Mouse (Mus musculus): ENCODE data around the gene Cacna2d2.
"Not testable (repeated sequence)": the region's sequence is repeated elsewhere in the genome, so short reads cannot be mapped to it uniquely, and the experiment has no call there.

Cacna2d2 gene

DNA sequence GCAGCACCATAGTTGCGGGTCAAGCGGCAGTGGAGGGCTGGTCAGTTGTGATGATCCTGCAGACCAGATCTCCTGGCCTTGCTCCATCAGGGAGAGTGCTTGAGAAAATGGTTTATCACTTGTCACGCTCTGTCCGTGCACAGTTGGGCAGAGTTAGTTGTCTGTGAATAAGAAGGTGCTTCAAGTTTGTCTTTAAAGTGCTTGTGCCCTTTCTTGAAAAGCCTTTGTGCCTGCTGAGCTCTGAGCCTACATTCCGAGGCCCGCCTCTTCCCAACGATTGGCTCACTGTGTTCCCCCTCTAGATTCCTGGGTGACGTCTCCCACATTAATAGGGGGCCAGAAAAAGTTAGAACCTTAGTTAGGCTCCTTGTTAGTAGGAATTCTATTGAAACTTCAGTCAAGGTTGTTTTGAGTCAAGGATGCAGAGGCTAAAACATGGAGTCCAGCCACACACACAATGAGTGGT, 152.5 kb downstream of the Cacna2d2 start:
- Histone ChIP-seq H3K27me3 (ENCODE audit: control insufficient read depth, insufficient read depth, low read length, poor library complexity, severe bottlenecking) (no peaks in the 10 kb centered on the region), H3K36me3 (ENCODE audit: control insufficient read depth, insufficient read depth, low read length, poor library complexity, severe bottlenecking) (no peaks in the 10 kb centered on the region)
- no peak for DNase-seq (ENCODE audit: low read depth, low spot score)

DNA sequence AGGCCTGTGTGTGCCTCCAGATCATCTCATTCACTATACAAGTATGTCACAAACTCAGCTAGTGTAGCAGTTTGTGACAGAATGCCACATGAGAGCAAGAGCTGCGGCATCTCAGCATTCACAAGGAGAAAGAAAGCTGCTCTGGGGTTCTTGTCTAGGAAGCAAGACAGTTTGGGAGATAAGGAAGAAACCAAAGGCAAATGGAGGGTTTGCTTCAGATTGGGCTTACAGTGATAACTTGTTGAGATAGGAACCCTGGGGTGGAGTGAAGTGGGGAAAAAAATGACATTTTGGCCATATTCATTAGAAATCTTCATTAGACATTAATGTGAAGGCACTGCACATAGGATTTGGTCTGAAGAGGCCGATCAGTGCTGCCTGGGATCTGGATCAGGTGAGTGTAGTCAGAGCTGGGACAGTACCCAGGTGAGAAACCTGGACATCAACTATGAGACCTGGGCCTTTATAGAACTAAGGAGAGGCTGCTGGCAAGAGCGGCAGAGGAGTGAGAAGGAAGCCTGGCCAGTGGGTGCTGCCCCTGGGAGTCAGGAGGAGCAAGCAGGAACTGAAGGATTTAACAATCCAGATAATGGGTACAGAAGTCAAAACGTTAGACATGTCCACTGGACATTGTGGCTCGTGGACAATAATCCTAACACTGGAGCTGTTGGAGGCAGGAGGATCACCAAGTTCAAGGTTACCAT, 153.4 kb downstream of the Cacna2d2 start:
- DNase-seq (ENCODE audit: low read depth, low spot score): no peak
- H3K27me3 ChIP-seq (ENCODE audit: control insufficient read depth, insufficient read depth, low read length, poor library complexity, severe bottlenecking): no peaks in the 10 kb centered on the region
- peaks cover 4% of the 10 kb centered on the region for H3K36me3 ChIP-seq (ENCODE audit: control insufficient read depth, insufficient read depth, low read length, poor library complexity, severe bottlenecking)

DNA sequence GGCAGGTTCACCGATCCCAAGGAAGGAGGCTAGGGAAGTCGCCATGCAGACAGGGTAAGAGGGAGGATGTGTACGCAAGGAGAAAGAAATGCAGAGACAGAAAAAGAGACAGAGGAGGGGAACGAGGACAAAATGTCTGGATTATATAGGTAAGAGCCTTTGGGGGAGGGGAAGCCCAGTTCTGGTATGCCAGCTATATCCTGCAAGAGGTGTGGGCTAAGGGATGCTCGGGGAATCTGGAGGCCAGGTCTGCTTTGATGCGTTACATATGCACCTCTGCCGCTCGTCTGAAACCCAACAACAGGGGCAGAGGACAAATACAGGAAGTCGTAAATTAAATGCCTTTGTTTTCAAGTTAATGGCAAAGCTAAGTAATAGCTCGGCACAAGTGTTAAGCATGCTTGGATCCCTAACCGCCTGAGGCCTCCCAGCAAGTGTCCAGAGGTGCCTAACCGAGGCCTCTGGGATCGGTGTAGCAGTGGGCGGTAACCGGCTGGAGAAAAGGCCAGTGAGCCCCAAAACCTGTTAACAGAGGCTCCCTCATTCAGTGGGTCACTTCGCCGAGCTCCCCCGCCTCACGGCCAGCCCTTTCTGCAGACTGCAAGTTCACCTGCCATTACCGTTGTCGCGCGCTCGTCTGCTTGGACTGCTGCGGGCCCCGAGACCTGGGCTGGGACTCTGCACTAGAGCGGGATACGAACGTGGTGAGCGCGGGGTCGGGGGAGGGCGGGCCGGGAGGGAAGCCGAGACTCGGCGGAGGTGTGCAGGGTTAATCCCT, 154.3 kb downstream of the Cacna2d2 start:
- peak; percentile 42 for DNase-seq (ENCODE audit: low read depth, low spot score)
- H3K27me3 ChIP-seq (ENCODE audit: control insufficient read depth, insufficient read depth, low read length, poor library complexity, severe bottlenecking): no peaks in the 10 kb centered on the region

DNA sequence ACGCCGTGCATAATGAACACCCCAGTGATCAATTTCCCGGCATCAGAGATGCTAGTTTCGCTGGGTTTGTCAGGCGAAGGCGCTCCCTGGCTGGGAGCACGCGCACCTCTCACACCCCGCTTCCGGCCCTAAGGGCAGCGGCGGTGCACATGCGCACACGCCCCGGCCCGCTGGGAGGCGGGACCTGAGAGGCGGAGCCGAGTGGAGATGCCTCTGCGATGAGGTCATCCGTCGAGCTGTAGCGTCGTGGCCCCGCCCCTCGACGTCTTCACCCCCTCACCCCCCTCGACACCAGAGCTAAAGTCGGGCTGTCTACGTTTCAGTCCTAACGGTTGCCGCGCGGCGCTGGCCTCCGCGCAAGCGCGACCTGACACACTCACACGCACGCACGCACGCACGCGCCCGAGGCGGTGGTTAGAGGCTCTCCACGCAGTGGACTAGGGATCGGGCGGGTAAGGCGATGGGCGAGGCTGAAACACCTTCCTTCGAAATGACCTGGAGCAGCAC, 155.0 kb downstream of the Cacna2d2 start:
- H3K36me3 ChIP-seq (ENCODE audit: control insufficient read depth, insufficient read depth, low read length, poor library complexity, severe bottlenecking): peaks cover 10% of the 10 kb centered on the region
- H3K27me3 ChIP-seq (ENCODE audit: control insufficient read depth, insufficient read depth, low read length, poor library complexity, severe bottlenecking): no peaks in the 10 kb centered on the region
- DNase-seq (ENCODE audit: low read depth, low spot score): peak; percentile 99

More for the DNA sequence above, 154.3 kb downstream of the Cacna2d2 start:
- peaks cover 10% of the 10 kb centered on the region for H3K36me3 ChIP-seq (ENCODE audit: control insufficient read depth, insufficient read depth, low read length, poor library complexity, severe bottlenecking)

DNA sequence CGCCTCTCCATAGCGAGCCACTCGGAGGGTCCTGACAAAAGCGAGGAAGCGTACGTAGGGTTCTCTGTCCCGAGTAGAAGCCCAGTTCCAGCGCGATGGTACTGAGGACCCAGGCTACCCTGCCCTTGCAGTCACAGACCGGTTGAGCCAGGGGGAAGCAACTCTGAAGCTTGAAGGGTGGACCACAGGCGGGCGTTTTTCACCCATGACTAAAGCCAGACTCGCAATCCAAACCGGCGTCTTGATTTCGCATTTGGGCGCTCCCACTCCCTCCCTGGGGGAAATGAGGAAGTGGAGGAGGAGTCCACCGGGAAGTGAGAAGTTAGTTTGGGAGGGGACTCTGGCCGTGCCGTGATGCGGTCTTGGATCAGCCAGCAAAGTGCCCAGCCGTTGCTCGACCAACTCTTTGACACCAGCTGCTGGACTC, 155.6 kb downstream of the Cacna2d2 start:
- H3K36me3 ChIP-seq (ENCODE audit: control insufficient read depth, insufficient read depth, low read length, poor library complexity, severe bottlenecking): peaks cover 12% of the 10 kb centered on the region
- peak; percentile 68 for DNase-seq (ENCODE audit: low read depth, low spot score)

DNA sequence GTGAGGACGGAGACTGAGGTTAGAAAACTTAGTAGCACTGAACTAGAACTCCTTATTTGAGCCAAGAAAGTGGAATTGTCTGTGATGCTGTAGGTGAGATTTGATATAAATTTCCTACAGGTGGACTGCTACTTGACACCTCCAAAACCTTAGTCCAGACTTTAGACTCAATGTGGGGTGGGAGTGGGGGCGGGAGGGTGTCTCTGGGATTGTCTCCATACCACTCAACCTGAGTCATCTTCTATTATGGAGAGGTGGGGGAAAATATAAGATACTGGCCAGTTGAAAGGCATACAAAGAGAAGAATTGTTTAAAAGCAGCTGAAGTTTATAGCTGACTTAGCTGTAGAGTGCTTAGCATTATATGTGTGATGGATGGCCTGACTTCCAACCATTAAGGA, 156.3 kb downstream of the Cacna2d2 start:
- H3K36me3 ChIP-seq (ENCODE audit: control insufficient read depth, insufficient read depth, low read length, poor library complexity, severe bottlenecking): peaks cover 12% of the 10 kb centered on the region
- no peak for DNase-seq (ENCODE audit: low read depth, low spot score)
- no peaks in the 10 kb centered on the region for H3K27me3 ChIP-seq (ENCODE audit: control insufficient read depth, insufficient read depth, low read length, poor library complexity, severe bottlenecking)

More for the DNA sequence above, 155.6 kb downstream of the Cacna2d2 start:
- no peaks in the 10 kb centered on the region for H3K27me3 ChIP-seq (ENCODE audit: control insufficient read depth, insufficient read depth, low read length, poor library complexity, severe bottlenecking)

DNA sequence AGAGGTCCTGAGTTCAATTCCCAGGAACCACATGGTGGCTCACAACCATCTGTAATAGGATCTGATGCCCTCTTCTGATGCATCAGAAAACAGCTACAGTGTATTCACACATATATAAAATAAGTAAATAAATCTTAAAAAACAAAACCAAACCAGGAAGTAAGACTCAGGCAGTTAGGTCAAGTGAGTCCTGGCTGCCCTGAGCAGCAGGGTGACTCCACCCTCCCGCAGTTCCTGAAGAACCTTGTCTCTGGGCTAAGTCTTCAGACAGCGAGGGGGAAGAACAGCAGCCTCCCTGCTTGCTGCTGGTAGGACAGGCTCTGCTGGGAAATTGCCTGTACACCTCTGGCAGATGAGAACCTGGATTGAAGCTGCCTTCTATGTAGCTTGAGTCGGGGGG, 156.9 kb downstream of the Cacna2d2 start:
- DNase-seq (ENCODE audit: low read depth, low spot score): no peak
- Histone ChIP-seq H3K36me3 (ENCODE audit: control insufficient read depth, insufficient read depth, low read length, poor library complexity, severe bottlenecking) (peaks cover 12% of the 10 kb centered on the region), H3K27me3 (ENCODE audit: control insufficient read depth, insufficient read depth, low read length, poor library complexity, severe bottlenecking) (no peaks in the 10 kb centered on the region)

DNA sequence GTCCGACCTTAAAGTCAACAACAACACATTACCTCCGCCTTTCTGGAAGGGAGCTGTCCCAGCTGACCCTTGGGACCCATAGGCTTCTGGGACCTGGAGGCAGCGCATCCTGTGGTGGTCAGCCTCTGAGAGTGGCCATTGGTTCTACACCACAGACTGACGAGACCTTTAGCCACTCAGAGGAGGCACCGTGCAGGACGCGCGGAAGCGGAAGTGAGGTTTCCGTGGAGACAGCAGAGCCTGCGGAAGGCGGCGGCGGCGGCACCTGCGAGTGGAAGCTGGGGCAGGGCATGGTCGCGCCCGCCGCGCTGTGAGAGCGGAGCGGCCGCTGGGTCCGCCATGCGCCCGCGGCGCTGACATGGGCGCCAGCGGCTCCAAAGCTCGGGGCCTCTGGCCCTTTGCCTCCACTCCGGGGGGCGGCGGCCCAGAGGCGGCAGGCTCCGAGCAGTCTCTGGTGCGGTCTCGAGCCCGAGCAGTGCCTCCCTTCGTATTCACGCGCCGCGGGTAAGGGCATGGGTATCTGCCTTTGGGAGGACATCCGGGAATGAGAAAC, 163.7 kb downstream of the Cacna2d2 start, which contains the start of gene Tusc2:
Tusc2 (plus strand) TSS at position 227 of the 553 bp plus-strand sequence.
- no peaks in the 10 kb centered on the region for H3K27me3 ChIP-seq (ENCODE audit: control insufficient read depth, insufficient read depth, low read length, poor library complexity, severe bottlenecking)
- DNase-seq (ENCODE audit: low read depth, low spot score): peak; percentile 95
- peaks cover 5% of the 10 kb centered on the region; the same call in 1 of the 2 replicates for H3K36me3 ChIP-seq (ENCODE audit: control insufficient read depth, insufficient read depth, low read length, poor library complexity, severe bottlenecking)

DNA sequence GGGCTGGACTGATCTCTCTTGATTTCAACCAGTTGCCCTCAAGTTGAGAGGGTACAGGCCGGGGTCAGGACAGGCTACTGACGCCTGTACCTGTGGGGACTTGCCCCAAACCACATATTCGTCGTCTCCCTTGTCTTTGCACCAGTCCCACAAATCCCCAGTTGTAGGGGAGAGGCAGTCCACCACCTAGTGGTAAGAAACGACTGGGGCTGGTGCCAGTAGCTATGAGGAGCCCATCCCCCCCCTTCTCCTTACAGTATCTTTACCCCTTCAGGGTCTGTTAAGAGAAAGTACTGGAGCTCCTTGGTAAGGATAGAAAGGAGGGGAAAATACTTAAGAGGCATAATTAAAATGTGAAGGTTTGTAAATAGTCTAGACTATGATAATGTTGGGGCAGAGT, 166.1 kb downstream of the Cacna2d2 start:
- not testable (repeated sequence) for H3K27me3 ChIP-seq (ENCODE audit: control insufficient read depth, insufficient read depth, low read length, poor library complexity, severe bottlenecking); DNase-seq (ENCODE audit: low read depth, low spot score); H3K36me3 ChIP-seq (ENCODE audit: control insufficient read depth, insufficient read depth, low read length, poor library complexity, severe bottlenecking)

DNA sequence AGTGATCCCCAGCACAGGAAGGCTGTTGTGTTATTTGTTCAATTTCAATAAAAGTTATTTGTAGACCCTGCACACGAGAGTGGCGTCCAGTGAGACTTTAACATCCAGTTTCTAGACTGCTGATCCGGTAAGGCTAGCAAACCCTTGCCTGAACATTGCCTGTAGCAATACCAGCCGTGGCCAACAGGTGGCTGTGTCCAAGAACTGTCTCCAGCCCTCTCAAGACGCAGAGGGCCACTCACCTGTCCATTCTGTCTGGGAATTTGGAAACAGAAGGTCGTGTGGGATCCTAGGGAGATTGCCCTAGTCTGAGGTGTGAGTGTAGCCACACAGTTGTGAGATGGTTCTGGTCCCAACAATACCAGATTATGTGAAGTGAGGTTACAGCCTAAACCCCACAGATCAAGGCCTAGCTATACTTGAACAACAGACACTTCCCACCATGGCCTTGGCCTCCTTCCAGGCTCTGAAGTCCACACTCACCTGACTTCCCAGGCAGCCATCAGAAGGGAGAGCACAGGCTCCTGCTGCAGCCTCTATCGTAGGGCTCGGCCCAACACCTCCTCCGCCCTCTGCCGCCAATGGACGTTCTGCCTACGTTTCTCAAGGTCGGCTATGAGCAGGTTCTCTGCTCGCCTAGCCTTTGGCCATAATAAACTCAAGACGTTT, 166.8 kb downstream of the Cacna2d2 start:
- no peaks in the 10 kb centered on the region for H3K27me3 ChIP-seq (ENCODE audit: control insufficient read depth, insufficient read depth, low read length, poor library complexity, severe bottlenecking)
- DNase-seq (ENCODE audit: low read depth, low spot score): peak; percentile 88
- H3K36me3 ChIP-seq (ENCODE audit: control insufficient read depth, insufficient read depth, low read length, poor library complexity, severe bottlenecking): no peaks in the 10 kb centered on the region

DNA sequence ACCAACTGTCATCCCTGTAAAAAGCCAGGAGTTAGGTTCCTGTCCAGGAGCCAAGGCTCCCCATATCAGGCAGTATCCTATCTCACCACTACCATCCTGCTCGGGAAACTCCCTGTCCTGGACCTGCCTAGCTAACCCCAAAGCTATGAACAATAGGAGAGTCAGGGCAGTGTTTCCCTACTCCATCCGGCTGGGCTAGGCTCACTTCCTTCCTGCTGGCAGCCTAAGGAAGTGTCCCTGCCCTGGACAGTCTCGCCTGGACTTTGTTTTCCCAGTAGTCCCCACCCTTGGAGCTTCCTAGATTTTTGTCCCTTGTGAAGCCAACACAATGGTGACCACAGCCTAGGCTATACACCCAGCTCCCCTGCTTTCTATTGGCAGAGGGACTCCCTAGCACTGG, 167.4 kb downstream of the Cacna2d2 start:
- no peak for DNase-seq (ENCODE audit: low read depth, low spot score)
- no peaks in the 10 kb centered on the region for H3K36me3 ChIP-seq (ENCODE audit: control insufficient read depth, insufficient read depth, low read length, poor library complexity, severe bottlenecking)
- no peaks in the 10 kb centered on the region for H3K27me3 ChIP-seq (ENCODE audit: control insufficient read depth, insufficient read depth, low read length, poor library complexity, severe bottlenecking)

DNA sequence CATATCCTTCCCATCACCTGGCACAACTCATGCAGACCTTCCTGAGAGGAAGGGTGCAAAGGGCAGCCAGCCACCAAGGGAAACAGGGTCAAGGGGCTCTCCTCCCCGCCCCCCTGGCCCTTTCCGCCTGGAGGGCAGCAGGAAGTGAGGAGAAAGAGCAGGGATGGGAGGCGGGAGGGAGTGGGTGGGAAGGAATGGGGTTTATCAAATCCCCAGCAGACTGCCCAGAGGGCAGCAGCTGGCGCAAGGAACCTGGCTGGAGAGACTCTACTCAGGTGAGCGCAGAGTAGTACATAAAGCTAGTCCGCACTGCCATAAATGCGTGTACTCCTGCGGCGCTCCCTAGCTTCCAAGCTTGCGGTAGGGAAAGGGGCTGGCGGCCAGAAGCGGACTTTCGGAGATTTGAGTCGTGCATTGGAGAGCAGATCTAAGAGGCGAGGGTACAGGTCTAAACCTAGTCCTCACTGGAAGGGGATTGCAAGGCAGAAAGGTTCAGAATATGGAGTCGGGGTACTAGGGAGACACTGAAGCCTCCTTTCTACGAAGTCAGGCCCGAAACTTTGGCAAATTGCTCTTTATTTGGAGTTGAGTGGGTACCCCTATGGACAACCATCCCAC, 168.4 kb downstream of the Cacna2d2 start, which contains the start of gene Hyal2:
Hyal2 (plus strand) TSS at position 244 of the 618 bp plus-strand sequence.
- Histone ChIP-seq H3K27me3 (ENCODE audit: control insufficient read depth, insufficient read depth, low read length, poor library complexity, severe bottlenecking) (no peaks in the 10 kb centered on the region), H3K36me3 (ENCODE audit: control insufficient read depth, insufficient read depth, low read length, poor library complexity, severe bottlenecking) (no peaks in the 10 kb centered on the region)
- no peak for DNase-seq (ENCODE audit: low read depth, low spot score)

DNA sequence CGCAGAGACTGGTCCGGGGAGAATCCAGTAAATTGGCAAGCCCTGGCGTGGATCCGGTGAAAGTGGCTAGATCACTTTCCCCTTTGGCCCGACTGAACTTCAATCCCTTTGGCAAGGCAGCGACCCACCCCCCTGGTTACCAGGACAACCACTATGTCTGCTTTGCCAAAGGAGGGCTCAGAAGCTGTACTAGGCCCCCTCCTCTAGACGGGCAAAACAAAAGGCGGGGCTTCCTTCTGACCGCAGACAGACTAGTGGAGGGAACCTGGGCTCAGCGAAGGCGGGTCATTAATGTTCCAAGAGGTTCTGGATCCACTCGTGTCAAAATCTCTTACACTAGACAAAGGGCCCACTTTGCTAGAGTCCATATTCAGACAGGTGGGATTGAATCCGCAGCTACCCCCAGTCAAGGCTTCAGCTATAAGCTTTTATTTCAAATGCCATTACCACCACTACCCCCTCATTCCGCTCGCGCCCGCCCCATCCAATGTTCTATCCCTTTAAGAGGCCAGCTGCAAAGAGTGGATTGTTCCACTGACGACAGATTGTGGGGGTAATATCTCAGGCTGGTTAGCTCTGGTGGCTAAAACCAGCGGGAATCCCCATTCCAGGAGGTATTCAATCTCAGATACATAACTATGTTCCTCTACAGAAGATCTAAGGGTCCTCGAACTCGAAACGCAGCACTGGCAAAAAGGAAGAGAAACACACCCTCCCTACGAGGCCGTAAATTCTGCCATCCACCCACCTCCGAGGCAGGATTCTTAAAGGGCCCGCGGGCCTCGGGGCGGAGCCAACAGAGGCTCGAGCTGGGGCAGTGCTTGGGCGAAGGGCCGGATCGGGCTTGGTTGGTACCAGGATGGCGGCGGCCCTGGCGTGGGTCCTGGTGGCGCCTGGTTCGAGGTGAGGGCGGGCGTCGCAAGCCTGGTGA, 169.2 kb downstream of the Cacna2d2 start:
- peak; percentile 88 for DNase-seq (ENCODE audit: low read depth, low spot score)
- Histone ChIP-seq H3K36me3 (ENCODE audit: control insufficient read depth, insufficient read depth, low read length, poor library complexity, severe bottlenecking) (no peaks in the 10 kb centered on the region), H3K27me3 (ENCODE audit: control insufficient read depth, insufficient read depth, low read length, poor library complexity, severe bottlenecking) (no peaks in the 10 kb centered on the region)
